Mouse (Mus musculus): Measurements from ENCODE around the gene Rptor. TPM values are rescaled to one million over a fixed set of nuclear protein-coding genes. Genes with fewer than 3 reads are reported as not detected.
A peak's percentile ranks its signal among the peaks of the same experiment; 100 is the strongest.

Gene Rptor
- total RNA-seq, 2 experiments from 2014 or later: 24.9 to 32.5 TPM

DNA sequence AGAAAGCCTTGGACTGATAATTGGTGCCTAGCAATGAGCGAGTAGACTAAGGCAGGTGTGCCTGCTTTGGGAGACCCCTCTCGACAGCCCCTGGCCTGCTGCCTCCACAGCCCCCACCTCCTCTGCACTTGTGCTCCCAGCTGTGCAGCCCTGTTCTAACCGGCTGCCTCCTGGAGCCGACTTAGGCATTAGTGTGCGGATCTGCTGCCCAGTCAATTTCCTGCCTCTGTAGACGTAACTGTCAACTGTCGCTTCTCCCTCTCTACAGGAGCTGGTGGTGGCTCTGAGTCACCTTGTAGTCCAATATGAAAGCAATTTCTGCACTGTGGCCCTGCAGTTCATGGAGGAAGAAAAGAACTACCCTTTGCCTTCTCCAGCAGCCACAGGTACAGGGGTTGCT is 253.3 kb downstream of the Rptor start:
- no peak for DNase-seq
- Histone ChIP-seq H3K4me3 (no peak overlapping the region), H3K27ac (no peak overlapping the region)
- TF ChIP-seq CTCF (IDR thresholded peaks at IDR 0.05): no peak
- intact Hi-C loops (cut with DNase I): no loop called here

- Histone ChIP-seq H3K4me3 (no peak overlapping the region), H3K27ac (peak overlapping the region; percentile 43)
- intact Hi-C loops (cut with DNase I): no loop called here
- no peak for TF ChIP-seq CTCF (IDR thresholded peaks at IDR 0.05)
- peak; percentile 28 for DNase-seq
Observed at GRCm38 (mm10) chr11:119862523-119863299, 260.0 kb downstream of the Rptor start.

DNA sequence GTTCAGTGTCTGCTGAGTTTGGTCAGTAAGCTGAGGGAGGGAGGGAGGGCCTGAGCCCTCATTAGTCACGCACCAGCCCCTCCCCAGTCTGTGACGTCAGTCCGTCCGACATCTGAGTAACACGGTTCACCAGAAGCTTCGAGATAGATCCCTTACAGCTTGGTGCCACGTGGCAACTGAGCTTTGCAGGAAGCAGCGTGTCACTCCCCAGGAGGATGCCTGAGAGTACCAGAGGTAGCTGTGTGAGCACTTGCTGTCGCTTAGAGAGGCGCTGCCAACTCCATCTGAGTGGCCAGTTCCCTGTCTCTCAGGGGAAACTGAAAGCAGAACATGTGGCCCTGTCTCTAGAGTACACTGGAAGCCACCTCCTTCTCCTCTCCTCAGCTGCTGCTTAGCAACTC is 260.7 kb downstream of the Rptor start:
- TF ChIP-seq CTCF (IDR thresholded peaks at IDR 0.05): no peak
- intact Hi-C loops (cut with DNase I): no loop called here
- Histone ChIP-seq H3K4me3 (peak overlapping the region; percentile 0; the same call in 1 of the 2 replicates), H3K27ac (peak overlapping the region; percentile 43; the same call in 1 of the 2 replicates)
- peak; percentile 48 for DNase-seq

- H3K4me3 ChIP-seq: no peak overlapping the region
- intact Hi-C loops (cut with DNase I): no loop called here
- TF ChIP-seq CTCF (IDR thresholded peaks at IDR 0.05): no peak
- no peak for DNase-seq
- H3K27ac ChIP-seq: no peak overlapping the region
Observed at GRCm38 (mm10) chr11:119866837-119867236, 264.1 kb downstream of the Rptor start.

- H3K27ac ChIP-seq: no peak overlapping the region
- TF ChIP-seq CTCF (IDR thresholded peaks at IDR 0.05): no peak
- H3K4me3 ChIP-seq: no peak overlapping the region
- DNase-seq: no peak
- intact Hi-C loops (cut with DNase I): no loop called here
Observed at GRCm38 (mm10) chr11:119868138-119868537, 265.4 kb downstream of the Rptor start.

DNA sequence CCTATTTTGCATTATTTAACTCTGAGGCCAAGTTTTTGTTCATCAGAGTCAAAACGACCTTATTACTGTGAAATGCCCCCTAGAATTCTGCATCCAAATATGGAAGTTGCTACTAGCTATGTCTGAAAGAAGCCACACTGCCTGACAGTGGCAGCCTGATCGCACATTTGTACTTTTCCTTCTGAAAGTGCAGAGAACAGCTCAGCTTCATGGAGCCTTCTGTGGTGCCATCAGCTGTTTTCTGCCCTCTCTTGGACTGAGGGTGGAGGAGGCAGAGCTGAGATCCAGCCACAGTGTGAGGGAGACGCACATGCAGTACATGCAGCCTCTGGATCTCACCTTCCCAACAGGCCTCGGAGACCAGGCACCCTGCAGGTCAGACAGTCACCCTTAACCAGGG is 265.9 kb downstream of the Rptor start:
- H3K27ac ChIP-seq: no peak overlapping the region

GRCm38 (mm10) chr11:119871141-119871540 is 268.4 kb downstream of the Rptor start:
- TF ChIP-seq CTCF (IDR thresholded peaks at IDR 0.05): no peak
- no peak overlapping the region for H3K4me3 ChIP-seq
- intact Hi-C loops (cut with DNase I): no loop called here
- no peak overlapping the region for H3K27ac ChIP-seq
- no peak for DNase-seq

More for the DNA sequence above, 265.9 kb downstream of the Rptor start:
- TF ChIP-seq CTCF (IDR thresholded peaks at IDR 0.05): no peak
- intact Hi-C loops (cut with DNase I): no loop called here
- no peak overlapping the region for H3K4me3 ChIP-seq
- DNase-seq: no peak

- Histone ChIP-seq H3K4me3 (no peak overlapping the region), H3K27ac (no peak overlapping the region)
- DNase-seq: no peak
- no peak for TF ChIP-seq CTCF (IDR thresholded peaks at IDR 0.05)
- intact Hi-C loops (cut with DNase I): no loop called here
Observed at GRCm38 (mm10) chr11:119873643-119874042, 270.9 kb downstream of the Rptor start.

- DNase-seq: no peak
- no peak overlapping the region for H3K27ac ChIP-seq
- intact Hi-C loops (cut with DNase I): no loop called here
- H3K4me3 ChIP-seq: no peak overlapping the region
- no peak for TF ChIP-seq CTCF (IDR thresholded peaks at IDR 0.05)
Observed at GRCm38 (mm10) chr11:119874841-119875240, 272.1 kb downstream of the Rptor start.

DNA sequence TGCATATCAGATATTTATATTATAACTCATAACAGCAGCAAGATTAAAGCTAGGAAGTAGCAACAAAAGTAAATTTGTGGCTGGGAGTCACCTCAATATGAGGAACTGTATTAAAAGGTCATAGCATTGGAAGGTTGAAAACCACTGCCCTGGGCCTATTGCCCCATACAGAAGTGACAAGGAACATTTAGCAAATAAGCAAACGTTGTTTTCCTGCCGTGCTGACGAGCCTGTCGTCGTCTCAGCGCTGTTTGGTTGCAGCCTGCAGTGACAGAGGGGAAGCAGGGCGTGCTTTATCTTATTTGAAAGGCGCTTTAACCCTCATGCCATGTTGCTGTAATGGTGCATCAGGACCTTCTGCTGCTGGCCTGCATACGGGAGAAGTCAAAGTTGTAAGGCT is 273.0 kb downstream of the Rptor start:
- no peak for TF ChIP-seq CTCF (IDR thresholded peaks at IDR 0.05)
- DNase-seq: no peak
- H3K4me3 ChIP-seq: no peak overlapping the region
- intact Hi-C loops (cut with DNase I): no loop called here
- no peak overlapping the region for H3K27ac ChIP-seq

DNA sequence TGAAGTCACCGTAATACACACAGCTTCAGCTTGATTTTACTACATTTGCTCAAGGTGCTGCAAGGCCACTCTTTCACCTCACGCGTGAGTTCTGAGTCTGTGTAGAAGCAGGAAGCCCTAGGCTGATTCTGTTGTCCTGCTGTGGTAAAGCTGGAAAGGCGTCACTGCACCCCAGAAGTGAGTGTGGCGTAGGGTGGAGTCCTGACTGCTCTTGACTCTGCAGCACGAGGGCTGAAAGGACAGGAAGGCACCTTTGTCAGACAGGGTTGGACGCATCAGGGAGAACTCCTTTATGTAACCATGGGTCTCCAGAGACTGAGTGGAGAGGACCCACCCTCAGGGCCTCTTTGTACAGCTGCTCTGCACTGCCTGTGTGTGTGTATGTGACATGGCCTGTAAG is 274.4 kb downstream of the Rptor start:
- Histone ChIP-seq H3K4me3 (no peak overlapping the region), H3K27ac (no peak overlapping the region)
- no peak for DNase-seq
- TF ChIP-seq CTCF (IDR thresholded peaks at IDR 0.05): no peak
- intact Hi-C loops (cut with DNase I): no loop called here

GRCm38 (mm10) chr11:119879573-119879972 is 276.9 kb downstream of the Rptor start:
- no peak overlapping the region for H3K4me3 ChIP-seq
- intact Hi-C loops (cut with DNase I): no loop called here
- TF ChIP-seq CTCF (IDR thresholded peaks at IDR 0.05): no peak

DNA sequence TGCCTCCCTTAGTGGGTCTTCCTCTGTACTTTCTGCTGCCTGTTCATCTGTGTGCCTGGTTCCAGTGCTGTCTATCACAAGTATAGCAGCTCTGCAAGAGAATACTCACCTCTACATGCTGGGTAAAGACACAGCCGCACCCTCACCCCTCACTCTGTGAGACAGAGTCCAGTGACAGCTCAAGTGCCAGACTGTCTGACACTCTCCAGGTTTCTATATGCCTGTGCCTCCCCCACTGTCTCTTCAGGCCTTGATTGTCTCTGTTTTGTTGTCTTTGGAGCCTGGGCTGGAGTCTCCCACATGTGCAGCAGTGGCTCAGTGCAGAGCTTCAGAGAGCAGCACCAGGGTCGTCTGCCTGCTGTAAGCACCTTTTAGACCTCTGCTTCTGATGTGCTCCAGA is 280.9 kb downstream of the Rptor start:
- Histone ChIP-seq H3K27ac (no peak overlapping the region), H3K4me3 (no peak overlapping the region)
- DNase-seq: no peak
- intact Hi-C loops (cut with DNase I): no loop called here
- TF ChIP-seq CTCF (IDR thresholded peaks at IDR 0.05): no peak

More at GRCm38 (mm10) chr11:119879573-119879972, 276.9 kb downstream of the Rptor start:
- H3K27ac ChIP-seq: no peak overlapping the region
- DNase-seq: no peak

DNA sequence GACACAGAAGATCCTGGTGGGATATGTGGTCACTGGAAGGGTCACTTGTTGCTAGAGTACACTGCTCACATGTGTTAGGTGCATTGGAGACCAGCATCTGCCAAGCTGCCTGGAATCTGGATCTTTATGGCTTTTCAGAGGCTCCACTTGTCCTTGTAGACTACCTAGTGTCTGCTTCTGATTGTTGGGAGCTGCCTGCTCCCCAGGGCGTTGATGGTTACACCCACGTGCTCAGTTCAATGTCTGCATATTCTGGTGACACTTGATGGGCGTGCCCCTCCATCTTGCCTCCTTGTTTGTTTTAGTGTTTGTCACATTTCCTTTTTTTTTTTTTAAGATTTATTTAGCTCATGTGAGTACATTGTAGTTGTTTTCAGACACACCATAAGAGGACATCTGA is 287.3 kb downstream of the Rptor start:
- no peak for TF ChIP-seq CTCF (IDR thresholded peaks at IDR 0.05)
- no peak for DNase-seq
- intact Hi-C loops (cut with DNase I): no loop called here

More for the DNA sequence above, 287.3 kb downstream of the Rptor start:
- no peak overlapping the region for H3K4me3 ChIP-seq
- no peak overlapping the region for H3K27ac ChIP-seq

Measured in gastrocnemius, adult 2 months (tissue).